Mouse (Mus musculus) liver (tissue): ENCODE data around the gene Gria2.

Experiments used
- DNase-seq: peaks from one replicate; pipeline ENCODE4 v3.0.0-alpha.2; 2020; ENCODE audit warnings: mixed read lengths

Gene Gria2

DNA sequence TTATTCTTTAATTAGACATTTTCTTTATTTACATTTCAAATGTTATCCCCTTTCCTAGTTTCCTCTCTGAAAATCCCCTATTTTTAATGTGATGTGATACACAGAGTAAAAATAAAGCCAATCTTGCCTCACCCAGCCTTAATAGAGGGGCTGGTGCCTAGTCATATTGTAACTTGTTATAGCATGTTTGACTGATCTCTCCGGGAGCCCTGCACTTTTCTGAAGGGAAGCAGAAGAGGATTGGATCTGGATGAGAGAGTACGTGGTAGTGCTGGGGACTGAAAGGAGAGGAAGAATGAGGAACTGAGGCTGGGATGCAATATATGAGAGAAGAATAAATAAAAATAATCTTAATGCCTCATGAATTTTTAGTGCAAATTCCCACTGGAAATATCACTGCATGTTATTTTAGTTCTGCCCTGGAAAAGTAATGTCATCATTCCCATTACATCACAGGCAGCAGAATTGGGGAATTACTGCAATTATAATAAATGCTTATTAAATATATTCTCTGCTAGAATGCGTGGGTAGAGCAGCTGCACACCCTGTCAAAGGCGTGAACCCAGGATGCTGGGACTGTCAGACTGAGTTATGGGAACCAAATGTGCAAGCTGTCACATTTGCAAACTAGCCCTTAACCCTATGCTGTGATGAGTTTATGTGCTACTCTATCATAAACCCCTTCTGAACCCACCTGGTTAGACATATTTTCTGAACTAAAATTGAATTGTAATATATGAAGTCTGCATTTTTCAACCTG, 28.4 kb downstream of the Gria2 start:
- DNase-seq = no peak

DNA sequence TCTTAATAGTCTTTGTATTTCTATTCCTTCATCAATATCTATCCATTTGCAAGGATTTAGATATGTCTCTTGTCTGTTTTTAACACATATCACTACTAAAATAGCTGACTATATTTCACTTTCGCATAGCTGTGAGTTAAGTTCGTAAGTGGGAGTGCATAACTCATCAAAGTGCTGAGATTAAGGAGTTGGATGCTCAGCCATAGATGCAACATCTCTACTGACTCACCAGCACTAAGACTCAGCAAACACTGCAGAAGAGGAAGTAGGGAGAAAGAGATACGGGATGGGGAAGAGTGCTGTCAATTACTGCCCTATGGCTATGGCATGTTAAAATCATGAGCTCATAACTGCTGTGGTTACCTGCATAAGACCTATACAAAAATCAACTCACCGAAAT, 29.4 kb downstream of the Gria2 start:
- no peak for DNase-seq

DNA sequence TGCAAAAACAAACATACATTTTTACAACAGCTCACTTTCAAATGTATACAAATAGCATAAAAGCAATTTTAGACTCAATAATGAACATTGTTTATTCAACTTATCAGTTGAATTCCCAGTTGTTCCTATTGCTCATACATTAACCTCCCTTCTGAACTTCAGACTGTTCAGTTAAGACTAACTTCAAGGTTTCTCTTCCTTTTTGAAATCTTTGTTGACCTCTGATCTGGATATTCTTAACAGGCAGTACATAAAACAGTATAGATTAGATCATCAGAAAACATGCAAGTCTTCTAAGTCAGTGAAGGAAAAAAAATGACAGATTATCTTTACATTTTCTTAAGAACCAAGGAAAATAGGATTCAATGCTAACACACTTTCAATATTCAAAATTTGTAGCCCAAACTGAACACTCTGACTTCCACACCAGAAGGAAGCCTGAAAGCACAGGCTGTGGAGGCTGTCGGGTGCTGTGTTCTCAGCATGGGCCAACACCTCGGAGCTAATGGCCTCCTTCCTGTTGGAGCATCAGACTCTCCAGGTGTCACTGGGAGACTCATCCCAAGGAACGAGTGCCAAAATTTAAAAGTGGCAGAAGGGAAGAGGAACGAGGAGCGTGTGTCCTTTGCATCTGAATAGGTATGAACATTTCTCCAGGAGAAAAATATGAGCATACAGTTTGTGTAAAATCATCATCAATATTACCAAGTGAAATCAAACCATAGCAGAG, 33.0 kb downstream of the Gria2 start:
- no peak for DNase-seq

DNA sequence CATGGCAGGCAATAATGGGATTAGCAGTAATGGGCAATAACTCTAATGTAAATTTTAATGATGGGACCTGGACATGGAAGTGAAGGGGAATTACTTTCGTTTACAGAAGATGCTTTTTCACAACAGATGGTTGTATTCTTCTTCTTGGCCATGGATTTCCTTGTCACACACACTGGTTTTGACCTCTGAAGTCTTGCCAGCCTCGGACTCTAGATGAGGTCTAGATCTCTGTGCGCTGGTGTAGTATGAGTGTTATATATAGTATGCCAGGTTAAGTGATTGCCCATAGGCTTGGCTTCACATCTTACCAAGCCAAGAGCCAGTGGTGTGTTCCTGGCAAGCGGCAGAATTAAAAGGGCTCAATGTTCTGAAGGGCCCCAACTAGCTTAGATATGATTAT, 43.7 kb downstream of the Gria2 start:
- no peak for DNase-seq

DNA sequence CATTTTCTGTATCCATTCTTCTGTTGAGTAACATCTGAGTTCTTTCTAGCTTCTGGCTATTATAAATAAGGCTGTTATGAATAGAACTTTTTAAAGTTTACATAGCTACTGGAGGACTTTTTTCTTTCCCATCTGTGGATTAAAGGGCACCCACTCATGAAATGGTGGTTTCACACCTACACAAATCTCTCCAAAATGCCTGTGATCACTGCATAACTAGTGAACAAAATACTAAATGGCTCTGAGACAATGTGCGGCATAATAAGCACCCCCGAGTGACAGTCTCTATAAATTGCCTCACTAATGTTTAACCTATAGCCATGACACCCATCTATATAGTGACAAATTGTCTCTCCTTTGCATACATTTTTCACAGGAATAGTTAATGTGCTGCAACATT, 44.3 kb downstream of the Gria2 start:
- DNase-seq = no peak

DNA sequence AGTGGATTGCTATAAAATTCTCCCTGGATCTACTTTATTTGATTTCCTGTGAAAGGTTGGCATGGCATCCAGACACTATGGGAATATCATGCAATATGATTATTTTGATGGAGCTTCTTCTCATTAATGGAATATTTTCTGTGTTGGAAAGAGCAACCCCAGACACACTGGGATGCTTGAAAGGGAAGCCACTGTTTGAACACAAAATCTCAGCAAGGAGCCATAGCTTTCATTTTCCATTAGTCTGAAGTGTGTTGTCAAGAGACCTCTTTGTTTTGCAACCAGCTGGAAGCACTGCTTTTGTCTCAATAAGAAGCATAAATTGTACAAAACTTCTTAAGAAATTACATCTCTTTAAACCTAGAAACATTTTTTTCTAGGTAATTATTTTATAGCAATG, 51.8 kb downstream of the Gria2 start:
- DNase-seq = no peak

DNA sequence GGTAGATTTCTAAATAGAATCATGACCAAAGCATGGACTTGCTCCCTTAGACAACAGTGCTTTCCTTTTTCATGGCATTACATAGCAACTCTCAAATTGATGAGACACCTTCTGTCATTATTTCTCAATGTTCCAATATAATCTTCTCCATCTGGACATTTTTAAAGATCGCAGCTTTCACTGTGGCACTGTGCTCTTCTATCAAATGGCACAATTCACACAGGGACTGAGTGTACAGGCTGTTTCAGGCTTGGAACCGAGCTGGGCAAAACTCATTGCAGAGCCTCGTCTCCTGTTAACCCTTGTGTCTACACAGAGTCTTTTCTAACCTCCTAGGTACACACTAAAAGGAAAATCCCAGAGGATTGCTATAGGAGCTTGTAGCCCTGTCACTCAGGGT, 77.4 kb downstream of the Gria2 start:
- no peak for DNase-seq

DNA sequence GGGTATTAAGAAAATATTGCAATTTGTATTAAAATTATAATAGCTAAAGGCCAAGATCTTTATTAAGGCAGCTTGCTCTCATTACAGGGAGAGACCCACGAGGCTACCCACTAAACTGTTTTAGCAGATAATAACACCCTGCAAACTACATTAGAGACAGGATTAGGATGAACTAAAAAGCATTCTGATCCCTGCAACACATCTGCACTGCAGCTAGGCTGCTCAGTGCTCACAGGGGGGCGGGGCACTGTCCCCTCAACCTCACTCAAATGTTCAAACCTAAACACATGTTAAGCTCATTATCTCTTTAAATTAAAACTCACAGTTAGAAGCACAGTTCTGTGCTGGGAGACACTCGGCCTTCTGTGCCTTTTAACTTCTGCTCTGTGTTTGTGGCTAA, 89.5 kb downstream of the Gria2 start:
- no peak for DNase-seq

DNA sequence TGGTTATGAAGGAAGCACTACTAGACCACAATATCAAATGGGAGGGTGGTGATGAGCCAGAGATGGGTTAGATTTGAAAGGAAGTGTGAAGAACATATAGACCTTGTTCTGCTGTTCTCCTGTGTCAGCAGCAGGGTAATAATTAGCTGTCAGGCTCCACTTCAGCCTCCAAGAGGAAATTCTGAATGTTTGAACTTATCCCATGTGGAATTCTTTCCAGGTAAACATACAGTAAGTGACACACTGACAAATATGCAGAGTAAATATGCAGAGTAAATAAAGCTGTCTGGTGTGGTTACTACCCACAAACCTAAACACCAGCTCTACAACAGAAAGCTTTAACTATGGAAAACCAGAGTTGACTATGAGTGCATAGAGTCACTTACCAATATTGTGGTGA, 93.6 kb downstream of the Gria2 start:
- no peak for DNase-seq

DNA sequence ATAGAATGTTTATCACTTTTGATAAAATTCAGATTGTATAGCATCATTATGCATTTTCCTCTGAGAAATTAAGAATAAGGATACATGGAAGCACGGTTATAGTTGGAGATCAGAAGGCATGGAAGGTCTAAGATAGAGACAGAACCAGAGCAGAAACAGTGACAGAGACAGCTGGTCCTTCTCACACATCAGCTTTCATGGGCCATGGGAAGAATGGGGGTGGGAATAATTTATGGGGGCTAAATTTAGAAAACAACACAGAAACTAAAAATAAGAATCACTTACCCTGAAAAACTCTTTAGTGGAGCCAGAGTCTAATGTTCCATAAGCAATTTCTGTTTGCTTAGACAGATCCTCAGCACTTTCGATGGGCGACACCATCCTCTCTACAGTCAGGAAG, 100.5 kb downstream of the Gria2 start:
- no peak for DNase-seq

DNA sequence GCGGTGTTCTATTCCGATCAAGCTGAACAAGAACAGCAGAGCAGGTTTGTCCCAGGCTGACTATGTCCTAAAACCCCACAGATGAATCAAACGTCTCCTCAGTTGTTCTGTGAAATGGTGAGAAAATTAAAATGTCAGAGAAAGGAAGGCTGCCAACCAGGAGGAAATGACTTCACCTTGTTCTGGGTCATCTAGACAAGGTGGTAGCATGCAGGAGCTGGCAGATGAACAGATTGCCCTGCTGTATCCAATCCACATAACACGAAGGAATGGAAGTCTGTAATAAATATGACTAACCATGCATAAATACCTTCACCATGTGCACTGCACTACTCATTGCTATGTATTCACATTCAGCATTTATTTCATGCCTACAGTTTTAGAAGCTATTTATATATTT, 105.1 kb downstream of the Gria2 start:
- DNase-seq = no peak

DNA sequence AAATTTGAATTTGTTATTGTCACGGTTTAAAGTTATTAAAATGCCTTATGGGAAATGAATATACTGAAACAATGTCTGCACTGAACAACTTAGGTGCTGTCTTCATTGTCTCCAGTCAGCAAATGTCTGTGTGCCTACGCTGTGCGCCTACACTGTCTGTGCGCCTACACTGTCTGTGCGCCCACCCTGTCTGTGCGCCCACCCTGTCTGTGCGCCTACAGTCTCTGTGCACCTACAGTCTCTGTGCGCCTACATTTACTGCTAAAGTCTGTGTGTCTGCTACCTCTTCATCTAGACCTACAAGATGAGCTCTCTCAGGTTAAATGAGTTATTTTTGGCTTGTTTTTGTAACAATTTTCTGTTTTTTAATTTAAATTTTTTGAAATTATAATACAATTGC, 107.7 kb downstream of the Gria2 start:
- DNase-seq = no peak

DNA sequence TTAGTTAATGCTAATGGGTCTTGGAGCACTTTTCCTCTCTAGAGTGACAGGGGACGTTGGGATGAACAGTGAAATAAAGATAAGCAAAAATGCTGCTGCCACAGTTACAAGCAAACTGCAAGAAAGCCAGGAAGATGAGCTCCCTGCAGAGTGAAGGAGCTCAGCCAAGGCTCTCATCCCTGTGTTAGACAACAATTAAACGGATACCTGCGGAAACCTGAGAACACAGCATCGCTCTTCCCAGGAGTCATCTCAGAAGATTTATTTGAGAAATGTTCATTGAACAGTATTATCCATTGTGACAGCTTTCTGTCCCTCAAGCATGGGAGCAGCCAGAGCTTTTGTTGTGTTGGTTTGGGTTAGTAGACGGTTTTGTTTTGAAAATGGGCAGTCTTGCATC, 137.5 kb downstream of the Gria2 start:
- DNase-seq = no peak

DNA sequence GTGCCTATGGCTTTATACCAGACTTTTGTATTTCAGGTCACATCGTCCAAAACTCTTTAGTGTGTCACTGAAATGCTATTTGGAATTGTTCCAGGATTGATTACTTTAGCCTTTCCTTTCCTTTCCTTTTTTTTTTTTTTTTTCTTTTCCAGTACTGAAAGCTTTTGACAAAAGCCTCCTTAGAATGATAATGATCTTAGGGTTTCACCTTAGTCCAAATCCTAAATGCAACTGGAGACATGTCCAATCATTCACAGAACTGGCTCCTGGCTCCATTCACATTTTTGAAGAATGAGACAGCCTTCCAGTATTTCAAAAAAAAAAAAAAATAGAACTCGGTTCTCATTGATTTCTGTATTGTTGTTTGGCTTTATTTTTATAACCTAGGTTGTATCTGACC, 139.3 kb downstream of the Gria2 start:
- no peak for DNase-seq

DNA sequence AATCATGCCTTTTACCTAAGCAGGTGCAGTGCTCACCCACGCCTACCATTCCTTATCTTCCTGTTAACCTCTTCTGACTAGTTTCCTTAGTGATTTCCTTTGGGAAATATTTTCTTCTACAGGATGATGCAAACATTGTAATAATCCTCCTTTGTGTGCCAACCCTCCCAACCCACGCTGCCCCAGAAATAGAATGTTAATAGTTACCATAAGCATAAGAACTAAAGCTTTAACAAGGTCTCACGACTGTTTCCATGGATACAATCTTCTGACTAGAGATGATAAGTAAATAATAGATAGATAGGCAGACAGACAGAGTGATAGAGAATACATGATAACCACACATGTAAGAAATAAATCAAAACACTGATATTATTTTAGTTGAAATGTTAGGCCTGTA, 140.8 kb downstream of the Gria2 start:
- no peak for DNase-seq

DNA sequence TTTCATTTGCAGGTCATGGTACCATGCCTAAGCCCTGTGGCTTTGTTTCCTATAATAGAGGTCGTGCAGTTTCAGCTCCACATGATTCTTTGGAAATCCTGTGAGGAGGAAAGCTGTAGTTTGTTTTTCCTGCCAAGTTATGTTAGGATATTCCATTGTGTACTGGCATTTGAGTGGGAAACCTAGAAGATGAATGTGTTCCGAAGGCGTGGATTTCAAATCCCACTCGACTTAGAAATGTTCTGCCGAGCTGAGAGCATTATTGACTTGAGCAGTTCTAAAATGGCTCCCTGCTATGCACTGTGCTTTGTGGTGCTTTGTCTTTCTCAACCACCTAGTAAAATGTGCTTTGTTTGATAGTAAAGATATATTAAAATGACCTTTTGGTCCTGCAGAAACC, 150.4 kb downstream of the Gria2 start:
- DNase-seq = no peak
